Mouse (Mus musculus): ENCODE results near the gene Adh7. TPM values are rescaled to one million over a fixed set of nuclear protein-coding genes. Genes with fewer than 3 reads are reported as not detected.
A peak's percentile ranks its signal among the peaks of the same experiment; 100 is the strongest.

Gene Adh7
- polyA plus RNA-seq, 1 experiment from 2014 or later, result 0.50 TPM

GRCm38 (mm10) chr3:138230266-138230665 lies 12.7 kb downstream of the Adh7 start:
- whole genome bisulfite sequencing, result 82% methylated on average over 3 of the region's 3 CpGs
- no peak overlapping the region for H3K4me3 ChIP-seq (ENCODE audit: low read length)
- H3K4me2 ChIP-seq (ENCODE audit: low read depth, low read length), result no peak overlapping the region
- H3K9me3 ChIP-seq (ENCODE audit: control insufficient read depth, low read length), result no peaks in the 10 kb centered on the region
- H3K36me3 ChIP-seq (ENCODE audit: control insufficient read depth, insufficient read depth, low read length), result no peaks in the 10 kb centered on the region
- H3K27ac ChIP-seq (ENCODE audit: low read length), result no peak overlapping the region
- no peaks in the 10 kb centered on the region for H3K4me1 ChIP-seq (replicated peaks; ENCODE audit: control insufficient read depth, insufficient read depth, low read length)
- H3K27me3 ChIP-seq (ENCODE audit: control insufficient read depth, insufficient read depth, low read depth, low read length), result no peaks in the 10 kb centered on the region
- ATAC-seq (ENCODE audit: low read depth), result no peak
- H3K9ac ChIP-seq (ENCODE audit: low read length), result no peak overlapping the region

GRCm38 (mm10) chr3:138231531-138231930 lies 14.0 kb downstream of the Adh7 start:
- ATAC-seq (ENCODE audit: low read depth), result no peak
- H3K27ac ChIP-seq (ENCODE audit: low read length), result no peak overlapping the region

GRCm38 (mm10) chr3:138236546-138237163 lies 19.1 kb downstream of the Adh7 start:
- ATAC-seq (ENCODE audit: low read depth), result 0 out of 2 replicates have a peak, but pooled peaks have one; percentile 36
- H3K4me1 ChIP-seq (replicated peaks; ENCODE audit: control insufficient read depth, insufficient read depth, low read length), result 0 out of 2 replicates have a peak, but pooled peaks cover 4% of the 10 kb centered on the region

More at GRCm38 (mm10) chr3:138231531-138231930, 14.0 kb downstream of the Adh7 start:
- Histone ChIP-seq H3K9me3 (ENCODE audit: control insufficient read depth, low read length) (no peaks in the 10 kb centered on the region), H3K4me3 (ENCODE audit: low read length) (no peak overlapping the region), H3K36me3 (ENCODE audit: control insufficient read depth, insufficient read depth, low read length) (no peaks in the 10 kb centered on the region), H3K4me2 (ENCODE audit: low read depth, low read length) (no peak overlapping the region), H3K4me1 (replicated peaks; ENCODE audit: control insufficient read depth, insufficient read depth, low read length) (0 out of 2 replicates have a peak, but pooled peaks cover 3% of the 10 kb centered on the region), H3K9ac (ENCODE audit: low read length) (no peak overlapping the region), H3K27me3 (ENCODE audit: control insufficient read depth, insufficient read depth, low read depth, low read length) (no peaks in the 10 kb centered on the region)
- WGBS, result 82% methylated on average over 2 of the region's 2 CpGs

GRCm38 (mm10) chr3:138238046-138238445 lies 20.5 kb downstream of the Adh7 start:
- Histone ChIP-seq H3K9ac (ENCODE audit: low read length) (no peak overlapping the region), H3K4me2 (ENCODE audit: low read depth, low read length) (no peak overlapping the region)
- ATAC-seq (ENCODE audit: low read depth), result no peak

More at GRCm38 (mm10) chr3:138236546-138237163, 19.1 kb downstream of the Adh7 start:
- Histone ChIP-seq H3K36me3 (ENCODE audit: control insufficient read depth, insufficient read depth, low read length) (no peaks in the 10 kb centered on the region), H3K9ac (ENCODE audit: low read length) (no peak overlapping the region), H3K9me3 (ENCODE audit: control insufficient read depth, low read length) (no peaks in the 10 kb centered on the region), H3K4me2 (ENCODE audit: low read depth, low read length) (no peak overlapping the region), H3K27me3 (ENCODE audit: control insufficient read depth, insufficient read depth, low read depth, low read length) (no peaks in the 10 kb centered on the region), H3K4me3 (ENCODE audit: low read length) (no peak overlapping the region), H3K27ac (ENCODE audit: low read length) (peak overlapping the region; percentile 17; the same call in 1 of the 2 replicates)
- 31% methylated on average over 11 of the region's 11 CpGs for WGBS

GRCm38 (mm10) chr3:138239461-138239860 lies 21.9 kb downstream of the Adh7 start:
- no peak for ATAC-seq (ENCODE audit: low read depth)
- Histone ChIP-seq H3K4me3 (ENCODE audit: low read length) (no peak overlapping the region), H3K36me3 (ENCODE audit: control insufficient read depth, insufficient read depth, low read length) (no peaks in the 10 kb centered on the region), H3K4me2 (ENCODE audit: low read depth, low read length) (no peak overlapping the region), H3K4me1 (replicated peaks; ENCODE audit: control insufficient read depth, insufficient read depth, low read length) (peaks cover 4% of the 10 kb centered on the region; the same call in 1 of the 2 replicates), H3K27me3 (ENCODE audit: control insufficient read depth, insufficient read depth, low read depth, low read length) (no peaks in the 10 kb centered on the region), H3K27ac (ENCODE audit: low read length) (no peak overlapping the region), H3K9ac (ENCODE audit: low read length) (no peak overlapping the region), H3K9me3 (ENCODE audit: control insufficient read depth, low read length) (no peaks in the 10 kb centered on the region)
- 89% methylated on average over 6 of the region's 6 CpGs for WGBS

More at GRCm38 (mm10) chr3:138238046-138238445, 20.5 kb downstream of the Adh7 start:
- no peaks in the 10 kb centered on the region for H3K36me3 ChIP-seq (ENCODE audit: control insufficient read depth, insufficient read depth, low read length)
- peaks cover 4% of the 10 kb centered on the region; the same call in 1 of the 2 replicates for H3K4me1 ChIP-seq (replicated peaks; ENCODE audit: control insufficient read depth, insufficient read depth, low read length)
- H3K27ac ChIP-seq (ENCODE audit: low read length), result no peak overlapping the region
- H3K27me3 ChIP-seq (ENCODE audit: control insufficient read depth, insufficient read depth, low read depth, low read length), result no peaks in the 10 kb centered on the region
- WGBS, result 86% methylated on average over 10 of the region's 10 CpGs
- H3K9me3 ChIP-seq (ENCODE audit: control insufficient read depth, low read length), result no peaks in the 10 kb centered on the region
- H3K4me3 ChIP-seq (ENCODE audit: low read length), result no peak overlapping the region

GRCm38 (mm10) chr3:138240411-138240810 lies 22.9 kb downstream of the Adh7 start:
- 76% methylated on average over 3 of the region's 3 CpGs for WGBS
- ATAC-seq (ENCODE audit: low read depth), result no peak
- H3K4me2 ChIP-seq (ENCODE audit: low read depth, low read length), result no peak overlapping the region
- H3K4me3 ChIP-seq (ENCODE audit: low read length), result no peak overlapping the region
- H3K27me3 ChIP-seq (ENCODE audit: control insufficient read depth, insufficient read depth, low read depth, low read length), result no peaks in the 10 kb centered on the region
- no peak overlapping the region for H3K9ac ChIP-seq (ENCODE audit: low read length)
- no peak overlapping the region for H3K27ac ChIP-seq (ENCODE audit: low read length)
- peaks cover 4% of the 10 kb centered on the region; the same call in 1 of the 2 replicates for H3K4me1 ChIP-seq (replicated peaks; ENCODE audit: control insufficient read depth, insufficient read depth, low read length)
- no peaks in the 10 kb centered on the region for H3K36me3 ChIP-seq (ENCODE audit: control insufficient read depth, insufficient read depth, low read length)
- H3K9me3 ChIP-seq (ENCODE audit: control insufficient read depth, low read length), result no peaks in the 10 kb centered on the region

- ATAC-seq (ENCODE audit: low read depth), result no peak
- Histone ChIP-seq H3K27ac (ENCODE audit: low read length) (0 out of 2 replicates have a peak overlapping the region, but pooled peaks have one; percentile 19), H3K4me2 (ENCODE audit: low read depth, low read length) (no peak overlapping the region), H3K9me3 (ENCODE audit: control insufficient read depth, low read length) (no peaks in the 10 kb centered on the region), H3K36me3 (ENCODE audit: control insufficient read depth, insufficient read depth, low read length) (no peaks in the 10 kb centered on the region), H3K4me3 (ENCODE audit: low read length) (no peak overlapping the region), H3K4me1 (replicated peaks; ENCODE audit: control insufficient read depth, insufficient read depth, low read length) (peaks cover 4% of the 10 kb centered on the region; the same call in 1 of the 2 replicates), H3K9ac (ENCODE audit: low read length) (no peak overlapping the region), H3K27me3 (ENCODE audit: control insufficient read depth, insufficient read depth, low read depth, low read length) (no peaks in the 10 kb centered on the region)
- WGBS, result 65% methylated on average over 5 of the region's 5 CpGs
Observed at GRCm38 (mm10) chr3:138240942-138241341, 23.4 kb downstream of the Adh7 start.

GRCm38 (mm10) chr3:138241371-138241770 lies 23.8 kb downstream of the Adh7 start:
- no peak overlapping the region for H3K4me3 ChIP-seq (ENCODE audit: low read length)
- ATAC-seq (ENCODE audit: low read depth), result no peak
- no peaks in the 10 kb centered on the region for H3K9me3 ChIP-seq (ENCODE audit: control insufficient read depth, low read length)
- no peak overlapping the region for H3K4me2 ChIP-seq (ENCODE audit: low read depth, low read length)
- 0 out of 2 replicates have a peak overlapping the region, but pooled peaks have one; percentile 19 for H3K27ac ChIP-seq (ENCODE audit: low read length)
- WGBS, result 51% methylated on average over 6 of the region's 6 CpGs
- H3K4me1 ChIP-seq (replicated peaks; ENCODE audit: control insufficient read depth, insufficient read depth, low read length), result peaks cover 2% of the 10 kb centered on the region; the same call in 1 of the 2 replicates
- no peaks in the 10 kb centered on the region for H3K36me3 ChIP-seq (ENCODE audit: control insufficient read depth, insufficient read depth, low read length)
- no peaks in the 10 kb centered on the region for H3K27me3 ChIP-seq (ENCODE audit: control insufficient read depth, insufficient read depth, low read depth, low read length)
- no peak overlapping the region for H3K9ac ChIP-seq (ENCODE audit: low read length)

GRCm38 (mm10) chr3:138242021-138242726 lies 24.6 kb downstream of the Adh7 start:
- Histone ChIP-seq H3K4me3 (ENCODE audit: low read length) (no peak overlapping the region), H3K4me1 (replicated peaks; ENCODE audit: control insufficient read depth, insufficient read depth, low read length) (no peaks in the 10 kb centered on the region; the same call in 1 of the 2 replicates), H3K4me2 (ENCODE audit: low read depth, low read length) (no peak overlapping the region), H3K9me3 (ENCODE audit: control insufficient read depth, low read length) (no peaks in the 10 kb centered on the region), H3K36me3 (ENCODE audit: control insufficient read depth, insufficient read depth, low read length) (no peaks in the 10 kb centered on the region), H3K27me3 (ENCODE audit: control insufficient read depth, insufficient read depth, low read depth, low read length) (no peaks in the 10 kb centered on the region), H3K27ac (ENCODE audit: low read length) (no peak overlapping the region), H3K9ac (ENCODE audit: low read length) (no peak overlapping the region)
- WGBS, result 78% methylated on average over 14 of the region's 14 CpGs
- ATAC-seq (ENCODE audit: low read depth), result no peak; the same call in 1 of the 2 replicates

All from lung, embryonic 16.5 days (tissue).